Mouse (Mus musculus): ENCODE results near the gene Vmn1r206.
"Not testable (repeated sequence)": the region's sequence is repeated elsewhere in the genome, so short reads cannot be mapped to it uniquely, and the experiment has no call there.

Gene Vmn1r206

DNA sequence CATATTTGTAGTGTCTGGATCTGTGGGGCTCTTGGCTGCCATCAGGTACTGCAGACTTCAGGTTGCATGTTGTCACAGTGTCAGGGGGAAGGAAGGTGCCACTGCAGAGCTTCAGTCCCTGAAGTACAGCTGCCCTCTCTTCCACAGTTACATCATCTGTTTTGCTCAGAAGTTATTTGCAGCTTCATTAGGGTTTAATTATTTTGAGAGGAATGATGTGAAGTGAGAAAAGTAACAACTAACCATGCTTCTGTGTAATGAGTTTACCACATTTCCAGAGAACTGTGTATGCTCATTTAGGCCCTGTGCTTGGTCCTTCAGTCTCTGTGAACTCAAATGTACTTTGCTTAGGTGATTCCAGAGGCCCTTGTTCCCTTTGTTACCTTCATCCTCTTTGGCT is at the start of gene Vmn1r206:
Gene Vmn1r206 (minus strand): TSS at position 101 of the 400 bp plus-strand sequence.
- CTCF ChIA-PET, result not testable (repeated sequence)

DNA sequence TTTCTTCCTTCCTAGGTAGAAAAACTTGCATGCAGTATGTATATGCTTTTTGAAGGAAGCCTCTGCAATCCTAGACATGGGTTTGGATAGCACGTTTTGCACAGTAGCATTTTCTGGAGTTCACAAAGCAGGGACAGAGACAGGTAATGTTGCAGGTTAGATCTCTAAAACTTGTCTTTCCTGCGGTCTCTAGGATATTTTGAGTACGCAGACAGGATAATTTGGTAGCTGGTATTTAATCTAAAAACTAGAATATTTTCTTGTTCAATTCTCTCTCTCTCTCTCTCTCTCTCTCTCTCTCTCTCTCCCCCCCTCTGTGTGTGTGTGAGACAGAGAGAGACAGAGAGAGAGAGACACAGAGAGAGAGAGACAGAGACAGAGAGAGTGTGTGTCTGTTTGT is 31.2 kb downstream of the Vmn1r206 start, which contains the start of gene Vmn1r205:
Gene Vmn1r205 (minus strand): TSS at position 101 of the 400 bp plus-strand sequence.
- CTCF ChIA-PET, result no interaction called here

DNA sequence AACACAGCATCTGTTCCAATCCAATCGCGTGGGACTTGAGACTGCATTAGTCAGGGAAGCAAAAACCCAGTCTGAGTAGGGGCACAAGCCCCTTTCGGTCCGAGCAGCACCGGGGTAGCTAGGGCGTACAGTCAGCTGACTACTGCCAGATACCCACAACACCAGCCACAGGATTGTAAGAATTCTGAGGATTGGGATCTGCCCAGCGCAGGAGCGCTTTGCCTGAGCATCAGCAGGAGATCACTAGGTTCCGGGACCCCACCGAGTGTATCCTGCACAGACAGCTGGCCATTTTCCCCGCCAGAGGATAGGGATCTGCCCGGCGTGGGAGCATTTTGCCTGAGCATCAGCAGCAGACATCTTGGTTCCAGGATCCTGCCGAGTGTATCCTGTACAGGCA is 40.7 kb downstream of the Vmn1r206 start:
- CTCF ChIA-PET, result not testable (repeated sequence)

DNA sequence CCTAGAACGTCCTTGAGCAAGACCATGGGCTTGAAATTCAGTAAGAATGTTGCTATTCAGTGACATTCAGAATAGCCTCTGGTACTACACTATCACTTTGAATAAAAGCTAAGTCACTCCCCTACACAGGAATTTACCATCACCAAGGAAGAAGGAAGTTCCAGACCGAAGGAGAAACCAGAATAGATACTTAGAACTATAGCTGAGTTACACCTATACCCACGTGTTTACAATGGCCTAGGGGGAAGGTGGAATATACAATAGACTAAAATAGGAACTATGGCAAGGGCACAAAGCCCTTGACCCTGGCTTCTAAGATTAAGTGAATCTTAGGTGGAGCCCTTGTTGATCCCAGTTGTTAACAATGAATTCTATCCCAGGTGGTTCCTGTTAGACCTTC is 49.1 kb downstream of the Vmn1r206 start:
- CTCF ChIA-PET, result not testable (repeated sequence)
